Mouse (Mus musculus) liver, embryonic 15.5 days (tissue): ENCODE data around the gene Plet1. TPM values are rescaled to one million over a fixed set of nuclear protein-coding genes. Genes with fewer than 3 reads are reported as not detected.

Source experiments
- ATAC-seq: fragments of 200-750 bp; cut with Nextera tagmentation; 2 replicates; pipeline ENCODE4 v1.8.0; 2017; ENCODE audit warnings: moderate number of reproducible peaks, mild to moderate bottlenecking, moderate library complexity; ENCODE audit not compliant: insufficient read depth
- H3K27ac ChIP-seq: fragments of 300-500 bp; sonication (generic); replicated peaks from 2 replicates; pipeline ENCODE4 v1.5.1; 2015; ENCODE audit warnings: mild to moderate bottlenecking, inconsistent platforms
- H3K27me3 ChIP-seq: fragments of 300-500 bp; sonication (generic); 2 replicates; pipeline ENCODE4 v1.6.1; 2015; ENCODE audit warnings: mild to moderate bottlenecking, inconsistent platforms
- H3K36me3 ChIP-seq: fragments of 300-500 bp; sonication (generic); replicated peaks from 2 replicates; pipeline ENCODE4 v1.6.1; 2015; ENCODE audit warnings: moderate library complexity, mild to moderate bottlenecking, inconsistent platforms
- H3K4me1 ChIP-seq: fragments of 300-500 bp; sonication (generic); replicated peaks from 2 replicates; pipeline ENCODE4 v1.6.1; 2015; ENCODE audit warnings: inconsistent platforms
- H3K4me2 ChIP-seq: fragments of 300-500 bp; sonication (generic); 2 replicates; pipeline ENCODE4 v1.6.1; 2015; ENCODE audit warnings: moderate library complexity, mild to moderate bottlenecking, inconsistent platforms
- H3K4me3 ChIP-seq: fragments of 300-500 bp; sonication (generic); replicated peaks from 2 replicates; pipeline ENCODE4 v1.5.1; 2015; ENCODE audit warnings: mild to moderate bottlenecking, inconsistent platforms
- H3K9ac ChIP-seq: fragments of 300-500 bp; sonication (generic); 2 replicates; pipeline ENCODE4 v1.6.1; 2015; ENCODE audit warnings: moderate library complexity, mild to moderate bottlenecking, inconsistent platforms
- H3K9me3 ChIP-seq: fragments of 300-500 bp; sonication (generic); replicated peaks from 2 replicates; pipeline ENCODE4 v1.6.1; 2016; ENCODE audit warnings: inconsistent platforms
- whole genome bisulfite sequencing: fragments of 180-500 bp; shearing (Covaris S2); methylation state at CpG from one replicate; pipeline ENCODE4 v1.1.7; 2015; ENCODE audit warnings: mixed read lengths; ENCODE audit not compliant: insufficient replicate concordance; 5-methylcytosine and 5-hydroxymethylcytosine counted together
- polyA plus RNA-seq: library from polyadenylated mRNA; unstranded; fragments of >200 nt; fragmentation: Nextera tagmentation; extraction: Ambion mirVana; gene quantifications from 2 replicates; pipeline ENCODE4 v1.2.1, GENCODE M21; 2015

Plet1 gene
- polyA plus RNA-seq, 1 experiment from 2014 or later: 0.17 TPM

DNA sequence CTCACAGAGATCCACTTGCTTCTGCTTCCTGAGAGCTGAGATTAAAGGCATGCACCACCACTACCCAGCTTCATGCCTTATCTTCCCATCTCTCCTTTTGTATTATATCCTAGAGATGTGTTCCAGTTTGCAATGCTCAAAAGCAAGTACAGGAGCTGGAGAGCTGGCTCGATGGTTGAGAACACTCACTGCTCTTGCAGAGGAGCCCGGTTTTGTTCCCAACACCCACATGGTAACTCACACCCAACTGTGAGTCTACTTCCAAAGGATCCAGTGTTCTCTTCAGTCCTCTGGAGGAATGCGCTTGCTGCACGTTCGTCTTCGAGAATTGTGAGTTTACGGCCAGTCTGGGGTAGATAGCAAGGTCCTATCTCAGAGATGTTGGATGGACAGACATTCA, 19.0 kb upstream of the Plet1 start:
- no peak for ATAC-seq
- 65% methylated on average over 7 of the region's 7 CpGs for WGBS
- no peak overlapping the region for H3K9ac ChIP-seq

DNA sequence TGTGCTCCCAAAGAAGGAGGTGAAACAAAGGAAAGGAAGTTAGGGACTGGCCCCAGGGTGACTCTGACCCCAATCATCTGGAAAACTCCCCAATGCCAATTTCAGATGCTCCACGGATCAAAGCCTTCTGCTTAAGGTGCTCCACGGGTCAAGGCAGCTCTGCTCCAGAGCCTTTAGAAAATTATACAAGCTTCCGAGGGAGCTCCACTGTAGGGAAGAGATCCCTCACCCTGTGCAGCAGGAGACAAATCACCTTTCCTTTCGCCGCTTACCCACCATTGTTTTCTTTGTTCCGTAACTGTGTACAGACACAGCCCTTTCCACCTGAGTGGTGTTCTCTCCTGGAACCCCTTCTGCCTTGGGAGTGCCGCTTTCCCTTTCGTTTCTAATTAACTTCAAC, 18.6 kb upstream of the Plet1 start:
- H3K36me3 ChIP-seq: no peaks in the 10 kb centered on the region
- no peak overlapping the region for H3K9ac ChIP-seq
- H3K27me3 ChIP-seq: no peaks in the 10 kb centered on the region
- no peak overlapping the region for H3K4me2 ChIP-seq
- WGBS: 69% methylated on average over 8 of the region's 8 CpGs
- H3K4me1 ChIP-seq: peaks cover 15% of the 10 kb centered on the region
- H3K4me3 ChIP-seq: no peak overlapping the region
- no peak overlapping the region for H3K27ac ChIP-seq
- no peak for ATAC-seq
- no peaks in the 10 kb centered on the region for H3K9me3 ChIP-seq

More for the DNA sequence above, 19.0 kb upstream of the Plet1 start:
- Histone ChIP-seq H3K4me1 (peaks cover 19% of the 10 kb centered on the region), H3K36me3 (no peaks in the 10 kb centered on the region), H3K4me2 (no peak overlapping the region), H3K27me3 (no peaks in the 10 kb centered on the region), H3K9me3 (no peaks in the 10 kb centered on the region), H3K27ac (no peak overlapping the region), H3K4me3 (no peak overlapping the region)

DNA sequence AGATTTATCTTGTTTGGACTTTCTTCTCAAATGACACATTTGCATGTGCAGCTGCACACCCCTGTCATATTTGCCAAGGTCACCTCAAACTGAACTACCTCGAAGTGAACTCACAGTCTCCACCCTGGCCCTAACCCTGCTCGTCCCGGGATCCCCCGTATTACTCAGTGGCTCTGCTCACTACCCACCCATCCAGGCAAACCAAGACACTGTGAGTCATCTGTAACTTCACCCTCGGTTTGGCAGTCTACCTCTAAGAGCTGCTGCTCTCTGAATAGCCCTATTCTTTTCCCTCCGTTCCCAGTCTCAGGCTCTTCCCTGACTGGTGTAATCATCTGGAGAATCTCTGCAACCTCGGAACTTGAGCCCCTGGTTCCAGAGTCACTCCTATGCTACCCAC, 17.7 kb upstream of the Plet1 start:
- no peak for ATAC-seq
- no peak overlapping the region for H3K4me2 ChIP-seq
- no peak overlapping the region for H3K27ac ChIP-seq
- peaks cover 6% of the 10 kb centered on the region for H3K4me1 ChIP-seq
- H3K27me3 ChIP-seq: no peaks in the 10 kb centered on the region
- no peak overlapping the region for H3K4me3 ChIP-seq
- no peaks in the 10 kb centered on the region for H3K9me3 ChIP-seq
- no peak overlapping the region for H3K9ac ChIP-seq
- no peaks in the 10 kb centered on the region for H3K36me3 ChIP-seq
- 54% methylated on average over 7 of the region's 7 CpGs for WGBS

DNA sequence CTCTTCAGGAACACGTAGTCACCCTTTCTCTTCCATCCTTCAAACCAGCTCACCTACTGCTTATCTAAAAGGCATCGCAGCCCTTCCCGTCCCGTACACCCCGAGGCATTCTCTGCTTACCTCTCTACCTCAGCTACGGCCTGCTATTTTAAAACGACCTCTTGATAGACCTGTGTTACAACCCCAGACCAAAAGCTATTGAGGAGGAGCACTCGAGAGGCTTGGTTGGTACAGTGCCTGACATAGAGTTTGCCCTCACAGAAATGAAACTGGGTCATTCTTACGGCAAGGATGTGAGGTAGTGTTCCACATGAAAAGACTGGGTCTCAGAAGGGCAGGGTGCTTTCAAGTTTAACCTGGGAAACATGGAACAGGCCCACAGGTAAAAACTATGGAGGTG, 17.1 kb upstream of the Plet1 start:
- Histone ChIP-seq H3K9me3 (no peaks in the 10 kb centered on the region), H3K27me3 (no peaks in the 10 kb centered on the region), H3K36me3 (no peaks in the 10 kb centered on the region), H3K27ac (no peak overlapping the region), H3K4me1 (peaks cover 6% of the 10 kb centered on the region; the same call in 1 of the 2 replicates), H3K9ac (no peak overlapping the region), H3K4me3 (no peak overlapping the region), H3K4me2 (no peak overlapping the region)
- no peak for ATAC-seq
- WGBS: 68% methylated on average over 9 of the region's 9 CpGs

DNA sequence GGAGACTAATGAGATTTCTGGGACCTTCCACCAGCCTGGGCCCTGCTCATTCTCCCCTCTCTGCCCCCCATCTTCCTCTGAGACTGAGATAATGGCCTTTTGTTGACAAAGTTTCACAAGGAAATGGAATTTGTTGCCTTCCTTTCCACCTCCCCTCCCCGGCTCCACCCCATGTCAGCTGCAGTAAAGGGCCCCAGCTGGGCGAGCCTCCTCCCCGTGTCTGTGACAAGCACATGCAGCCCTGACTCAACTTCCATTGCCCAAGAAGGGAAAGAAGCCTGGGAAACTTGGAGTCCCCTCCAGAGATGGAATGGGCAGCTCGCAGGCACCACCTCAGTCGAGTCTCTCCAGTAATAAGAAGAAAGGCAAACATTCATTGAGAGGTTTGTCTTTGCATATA, 15.5 kb upstream of the Plet1 start:
- peak overlapping the region; percentile 67 for H3K27ac ChIP-seq
- no peak for ATAC-seq
- 13% methylated on average over 5 of the region's 5 CpGs for WGBS

DNA sequence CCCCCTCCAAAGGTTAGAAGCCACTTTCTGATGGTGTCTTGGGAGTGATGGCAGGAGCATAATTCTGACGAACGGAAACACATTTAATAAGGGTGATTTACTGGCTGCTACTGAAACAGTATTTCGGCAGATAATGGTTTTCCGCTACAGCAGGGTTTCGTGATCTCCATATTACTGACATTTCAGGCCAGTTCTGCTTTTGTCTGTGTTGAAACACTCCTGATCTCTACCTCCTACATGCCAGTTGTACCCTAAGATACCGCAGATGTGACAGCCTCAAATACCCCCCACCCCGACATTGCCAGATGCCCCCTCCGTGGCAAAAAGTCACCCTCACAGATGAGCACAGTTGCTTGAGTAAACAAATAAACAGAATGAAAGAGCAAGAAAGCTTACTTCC, 14.8 kb upstream of the Plet1 start:
- Histone ChIP-seq H3K9ac (no peak overlapping the region), H3K27ac (peak overlapping the region; percentile 67), H3K4me3 (no peak overlapping the region), H3K9me3 (no peaks in the 10 kb centered on the region), H3K4me1 (peaks cover 6% of the 10 kb centered on the region; the same call in 1 of the 2 replicates), H3K36me3 (no peaks in the 10 kb centered on the region), H3K4me2 (peak overlapping the region; percentile 18), H3K27me3 (no peaks in the 10 kb centered on the region)
- no peak for ATAC-seq
- 24% methylated on average over 8 of the region's 8 CpGs for WGBS

More for the DNA sequence above, 15.5 kb upstream of the Plet1 start:
- peaks cover 6% of the 10 kb centered on the region; the same call in 1 of the 2 replicates for H3K4me1 ChIP-seq
- peak overlapping the region; percentile 18 for H3K4me2 ChIP-seq
- H3K36me3 ChIP-seq: no peaks in the 10 kb centered on the region
- H3K9me3 ChIP-seq: no peaks in the 10 kb centered on the region
- no peak overlapping the region for H3K4me3 ChIP-seq
- H3K9ac ChIP-seq: no peak overlapping the region
- no peaks in the 10 kb centered on the region for H3K27me3 ChIP-seq

DNA sequence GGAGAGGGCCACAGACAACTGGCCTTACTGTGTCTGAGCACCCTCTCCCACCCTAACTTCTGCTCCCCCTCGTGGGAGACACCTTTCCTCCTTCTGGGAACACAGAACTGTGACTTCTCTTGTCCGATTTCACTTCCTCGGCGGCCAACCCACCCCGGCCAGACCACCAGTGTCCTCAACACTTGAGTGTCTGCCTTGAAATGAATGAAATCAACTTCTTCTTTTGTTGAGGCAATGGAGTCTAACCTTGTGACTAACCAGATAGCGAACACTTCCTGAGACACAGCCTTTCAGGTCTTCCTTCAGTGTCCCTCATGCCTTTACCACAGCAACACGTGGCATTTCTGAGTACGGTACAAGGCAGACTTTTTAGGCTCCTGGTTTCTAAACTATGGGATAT, 11.6 kb upstream of the Plet1 start:
- no peak overlapping the region for H3K9ac ChIP-seq
- H3K4me2 ChIP-seq: no peak overlapping the region
- no peaks in the 10 kb centered on the region for H3K36me3 ChIP-seq
- H3K9me3 ChIP-seq: no peaks in the 10 kb centered on the region
- no peak for ATAC-seq
- no peak overlapping the region for H3K4me3 ChIP-seq
- H3K4me1 ChIP-seq: peaks cover 6% of the 10 kb centered on the region; the same call in 1 of the 2 replicates
- no peaks in the 10 kb centered on the region for H3K27me3 ChIP-seq
- WGBS: 35% methylated on average over 8 of the region's 8 CpGs
- no peak overlapping the region for H3K27ac ChIP-seq

DNA sequence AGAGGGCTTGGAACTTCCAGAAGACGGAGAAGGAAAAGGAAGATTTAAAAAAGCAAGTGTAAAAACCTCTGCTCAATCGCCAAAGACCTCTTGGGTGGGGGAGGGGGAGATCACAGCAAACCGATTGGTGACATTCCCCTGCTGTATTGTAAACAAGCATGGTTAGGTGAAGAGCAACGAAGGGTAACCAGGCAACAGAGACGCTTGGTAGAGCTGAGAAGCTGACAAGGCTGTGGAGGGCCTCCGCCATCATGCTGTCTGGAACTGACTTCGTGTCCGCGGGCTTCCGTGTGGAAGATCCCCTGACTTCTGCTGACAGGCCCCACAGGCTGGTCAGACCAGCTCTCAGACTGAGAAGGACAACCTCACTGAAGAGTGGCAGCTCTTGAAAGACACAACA, 8.8 kb upstream of the Plet1 start:
- 24% methylated on average over 10 of the region's 10 CpGs for WGBS
- peak overlapping the region; percentile 33 for H3K4me2 ChIP-seq
- no peak for ATAC-seq
- H3K36me3 ChIP-seq: no peaks in the 10 kb centered on the region
- no peaks in the 10 kb centered on the region for H3K9me3 ChIP-seq
- H3K4me1 ChIP-seq: no peaks in the 10 kb centered on the region
- H3K9ac ChIP-seq: no peak overlapping the region
- no peak overlapping the region for H3K27ac ChIP-seq
- no peak overlapping the region for H3K4me3 ChIP-seq
- no peaks in the 10 kb centered on the region for H3K27me3 ChIP-seq

DNA sequence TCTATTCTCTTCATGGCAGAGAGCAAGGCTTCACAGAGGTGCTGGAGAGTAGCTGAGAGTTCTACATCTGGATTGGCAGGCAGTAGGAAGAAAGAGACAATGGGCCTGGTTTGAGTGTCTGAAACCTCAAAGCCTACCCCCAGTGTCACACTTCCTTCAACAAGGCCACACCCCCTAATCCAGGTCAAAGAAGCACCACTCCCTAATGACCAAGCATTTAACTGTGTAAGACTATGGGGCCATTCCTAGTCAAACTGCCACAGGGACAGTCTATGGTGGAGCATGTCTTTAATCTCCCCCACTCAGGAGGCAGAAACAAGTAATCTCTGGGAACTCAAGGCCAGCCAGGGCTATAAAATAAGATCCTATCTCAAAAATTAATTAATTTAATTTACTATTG, 3.5 kb upstream of the Plet1 start:
- no peaks in the 10 kb centered on the region for H3K27me3 ChIP-seq
- no peak overlapping the region for H3K27ac ChIP-seq
- H3K9me3 ChIP-seq: no peaks in the 10 kb centered on the region
- no peak overlapping the region for H3K4me3 ChIP-seq
- H3K36me3 ChIP-seq: no peaks in the 10 kb centered on the region
- no peak overlapping the region for H3K4me2 ChIP-seq
- ATAC-seq: no peak; the same call in 1 of the 2 replicates
- peaks cover 9% of the 10 kb centered on the region for H3K4me1 ChIP-seq
- H3K9ac ChIP-seq: no peak overlapping the region

DNA sequence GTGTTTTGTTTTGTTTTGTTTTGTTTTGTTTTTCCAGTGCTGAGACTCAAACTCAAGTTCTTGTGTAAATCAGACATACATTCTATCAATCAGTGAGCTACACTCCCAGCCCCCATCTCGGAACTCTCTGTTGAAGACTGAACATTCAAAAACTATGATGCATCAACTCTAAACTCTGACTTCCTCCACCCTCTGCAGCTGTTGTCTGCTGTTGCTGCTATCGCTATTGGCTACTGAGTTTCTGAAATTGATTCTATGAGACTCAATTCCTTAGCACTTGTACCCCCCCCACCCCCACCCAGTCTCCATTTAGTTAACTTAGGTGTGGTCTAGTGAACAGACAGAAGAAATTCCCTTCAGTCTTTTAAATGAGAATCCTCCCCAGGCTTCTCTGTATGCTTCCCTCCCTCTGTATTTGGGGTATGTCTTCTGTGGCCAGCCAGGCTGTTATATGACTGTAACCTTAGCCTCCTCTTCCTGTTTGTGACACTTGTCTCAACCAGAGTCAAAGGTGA, 2.7 kb upstream of the Plet1 start:
- WGBS: 40% methylated on average over 2 of the region's 2 CpGs
- no peak overlapping the region for H3K9ac ChIP-seq
- no peaks in the 10 kb centered on the region for H3K9me3 ChIP-seq
- no peak overlapping the region for H3K4me3 ChIP-seq
- H3K4me1 ChIP-seq: peaks cover 17% of the 10 kb centered on the region
- H3K36me3 ChIP-seq: no peaks in the 10 kb centered on the region
- ATAC-seq: no peak
- H3K4me2 ChIP-seq: no peak overlapping the region
- no peaks in the 10 kb centered on the region for H3K27me3 ChIP-seq
- no peak overlapping the region for H3K27ac ChIP-seq

DNA sequence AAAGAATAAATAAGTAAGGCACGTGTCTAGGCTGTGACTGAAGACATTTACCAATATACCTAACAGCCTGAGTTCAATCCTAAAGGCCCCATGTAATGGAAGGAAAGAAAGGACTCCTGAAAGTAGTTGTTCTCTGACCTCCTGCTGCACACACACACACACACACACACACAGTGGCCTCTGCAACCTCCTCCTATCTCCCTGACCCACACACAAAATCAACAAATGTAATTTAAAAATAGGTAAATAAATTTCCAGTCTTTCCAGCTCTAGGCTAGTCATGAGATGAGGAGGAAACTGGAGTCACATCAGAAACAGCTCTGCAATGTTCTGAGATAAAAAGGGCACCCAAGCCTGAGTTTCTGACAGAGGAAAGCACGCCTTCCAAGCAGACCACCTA, 548 bp upstream of the Plet1 start:
- H3K4me1 ChIP-seq: peaks cover 27% of the 10 kb centered on the region
- no peak overlapping the region for H3K9ac ChIP-seq
- ATAC-seq: no peak
- no peaks in the 10 kb centered on the region for H3K27me3 ChIP-seq
- no peaks in the 10 kb centered on the region for H3K36me3 ChIP-seq
- no peak overlapping the region for H3K4me2 ChIP-seq
- H3K9me3 ChIP-seq: no peaks in the 10 kb centered on the region
- H3K27ac ChIP-seq: no peak overlapping the region
- no peak overlapping the region for H3K4me3 ChIP-seq
- WGBS: 54% methylated on average over 2 of the region's 2 CpGs

DNA sequence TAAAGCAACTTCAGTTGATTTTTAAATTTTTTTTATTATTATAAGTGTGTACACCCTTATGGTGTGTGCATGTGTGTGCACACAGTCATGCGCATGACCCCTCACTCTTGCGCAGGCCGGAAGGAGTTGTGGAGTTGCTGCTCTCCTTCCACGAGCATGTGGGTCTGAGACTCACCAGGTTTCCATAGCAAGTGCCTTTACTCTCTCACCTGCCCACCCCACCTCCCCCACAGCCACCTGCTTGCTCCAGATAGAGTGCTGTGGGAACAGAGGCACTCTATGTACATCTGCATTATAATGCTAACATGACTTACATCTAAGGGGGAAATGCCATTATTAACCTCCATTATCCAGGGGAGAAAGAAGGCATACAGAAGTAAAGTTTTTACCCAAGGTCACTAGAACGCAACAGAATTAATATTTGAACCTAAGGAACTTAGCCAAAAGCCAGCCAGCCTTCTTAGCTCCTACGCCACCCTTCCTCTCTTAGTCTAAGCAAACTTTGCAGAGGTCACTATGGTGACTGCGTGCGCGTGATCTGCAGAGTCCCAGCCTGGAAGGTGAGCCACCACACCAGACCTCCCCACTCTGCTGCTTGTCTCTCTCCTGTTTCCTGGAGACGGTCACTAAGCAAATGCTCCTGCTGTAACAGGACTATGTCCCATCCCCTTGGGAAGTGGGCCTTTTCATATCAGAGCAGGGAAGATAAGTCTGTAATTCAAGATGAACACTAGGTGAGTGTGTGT, 1.3 kb downstream of the Plet1 start:
- Histone ChIP-seq H3K9ac (no peak overlapping the region), H3K4me3 (no peak overlapping the region), H3K27me3 (no peaks in the 10 kb centered on the region), H3K36me3 (no peaks in the 10 kb centered on the region), H3K27ac (no peak overlapping the region), H3K4me2 (peak overlapping the region; percentile 29; the same call in 1 of the 2 replicates), H3K9me3 (no peaks in the 10 kb centered on the region), H3K4me1 (peaks cover 27% of the 10 kb centered on the region)
- no peak for ATAC-seq
- 50% methylated on average over 10 of the region's 10 CpGs for WGBS
